Mouse (Mus musculus): ENCODE measurements around the gene Rbms3.

Gene Rbms3

DNA sequence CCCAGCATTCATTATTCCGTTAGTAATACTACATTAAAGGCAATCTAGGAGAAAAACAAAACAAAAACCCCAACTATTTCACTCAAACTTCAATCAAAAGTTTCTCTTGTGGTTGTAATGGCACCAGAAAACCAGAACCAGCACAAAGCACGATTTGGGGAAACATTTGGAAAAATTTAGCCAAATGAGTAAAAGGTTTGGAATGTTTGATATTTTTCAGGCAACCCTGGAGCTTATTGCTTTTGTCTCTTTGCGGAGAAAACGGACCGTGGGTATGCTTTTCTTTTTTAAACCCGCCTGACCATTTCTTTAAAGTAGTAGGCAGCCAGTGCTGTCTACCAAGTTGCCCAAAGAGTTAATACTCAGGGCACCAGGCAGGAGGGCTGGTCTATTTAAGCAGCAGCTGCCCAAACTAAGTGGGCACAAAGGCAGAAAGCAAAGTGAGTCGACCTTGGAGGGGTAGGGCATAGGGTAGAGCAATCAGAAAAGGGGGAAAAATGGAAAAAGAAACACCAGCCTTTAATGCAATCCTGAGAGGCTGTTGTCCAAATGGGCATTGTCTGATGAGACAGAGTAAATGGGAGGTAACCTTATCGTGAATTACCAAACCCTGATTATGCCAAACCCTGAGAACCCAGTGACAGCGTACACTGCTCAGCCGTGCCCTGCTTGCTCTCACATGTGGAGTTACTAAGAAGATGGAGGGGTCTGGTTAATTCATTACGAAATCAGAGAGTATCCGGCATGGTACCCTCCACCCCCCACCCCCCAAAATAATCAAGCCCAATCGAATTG is 379.5 kb downstream of the Rbms3 start:
- no peak for DNase-seq

DNA sequence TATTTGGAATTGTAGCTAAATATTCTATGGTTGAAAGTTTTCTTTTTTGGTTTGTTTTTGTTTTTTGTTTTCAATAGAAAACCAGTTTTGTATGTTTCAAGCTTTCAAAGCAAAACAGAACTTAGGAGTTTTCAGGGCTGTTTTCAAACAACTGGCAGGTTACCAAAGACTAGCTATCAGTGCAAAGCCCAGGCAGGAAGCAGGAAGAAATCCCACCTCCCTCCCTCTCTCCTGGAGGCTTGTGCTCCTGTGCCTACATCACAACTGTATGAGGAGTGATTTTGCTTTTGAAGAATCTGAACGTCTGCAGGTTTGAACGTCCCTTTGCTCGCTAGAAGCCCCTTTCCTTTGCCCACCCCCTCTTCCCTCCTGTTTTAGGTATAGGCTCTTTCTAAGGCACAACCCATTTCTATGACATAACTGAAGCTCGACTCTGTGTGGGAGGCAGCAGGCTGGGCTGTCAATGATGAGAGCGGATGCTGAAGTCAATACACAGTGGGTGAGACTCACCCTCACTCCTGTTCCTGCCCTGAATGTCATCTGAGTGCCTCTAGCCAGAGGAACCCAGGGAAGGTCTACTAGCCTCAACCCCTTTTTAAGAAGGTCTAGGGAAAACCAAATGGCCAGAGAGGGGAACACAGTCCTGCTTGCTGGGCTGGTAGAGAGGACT is 382.3 kb downstream of the Rbms3 start:
- peak in 1 of 2 experiments; percentile 30 for DNase-seq

DNA sequence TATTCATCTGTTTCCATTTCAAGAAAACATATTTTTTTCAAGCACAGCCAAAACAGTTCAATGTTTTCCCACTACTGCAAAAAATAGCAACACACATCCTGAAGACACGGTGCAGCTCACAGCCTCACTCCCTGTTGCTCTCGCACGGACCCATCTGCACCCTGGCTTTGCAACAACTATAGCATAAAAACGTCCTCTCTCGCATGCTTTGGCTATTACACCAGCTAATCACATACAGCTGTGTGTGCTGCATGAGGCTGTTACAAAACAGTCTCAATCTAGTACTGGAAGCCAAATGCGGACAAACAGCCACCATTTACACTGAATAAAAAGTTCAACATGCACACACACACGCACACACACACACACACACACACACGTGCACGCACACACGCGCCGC is 383.5 kb downstream of the Rbms3 start:
- DNase-seq = no peak

DNA sequence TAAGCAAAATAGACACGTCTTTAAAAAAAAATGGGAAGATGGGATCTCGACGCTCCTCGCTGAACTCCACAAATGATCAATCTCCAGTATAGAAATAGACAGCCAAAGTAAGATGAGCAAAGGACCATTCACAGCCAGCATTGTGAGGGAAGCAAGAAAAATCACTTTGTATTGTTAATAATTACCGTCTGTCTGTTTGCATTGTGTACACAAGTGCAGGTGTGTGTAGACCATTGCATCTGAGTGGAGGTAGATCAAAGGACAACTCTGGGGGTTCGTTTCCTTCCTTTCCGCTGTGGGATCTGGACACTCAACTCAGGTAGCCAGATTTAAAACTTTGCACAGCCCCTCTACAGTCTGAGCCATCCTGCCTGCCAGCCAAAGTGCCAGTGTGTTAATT is 386.3 kb downstream of the Rbms3 start:
- DNase-seq = no peak

DNA sequence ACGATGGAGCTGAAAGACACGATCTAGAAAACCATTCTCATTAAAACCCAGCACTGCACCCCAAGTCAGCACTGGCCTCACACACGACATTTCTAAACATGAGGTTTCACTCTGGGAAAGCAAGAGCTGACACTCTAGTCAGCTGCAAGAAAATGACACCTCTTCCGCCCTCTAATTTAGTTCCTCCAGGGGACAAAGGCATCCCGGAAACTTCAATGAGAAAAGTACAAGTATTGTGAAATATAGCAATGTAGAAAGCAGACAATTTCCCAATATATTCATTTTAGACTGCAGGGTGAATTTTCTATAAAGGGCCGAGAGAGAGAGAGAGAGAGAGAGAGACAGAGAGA is 395.0 kb downstream of the Rbms3 start:
- DNase-seq = peak in 1 of 2 experiments; percentile 18

DNA sequence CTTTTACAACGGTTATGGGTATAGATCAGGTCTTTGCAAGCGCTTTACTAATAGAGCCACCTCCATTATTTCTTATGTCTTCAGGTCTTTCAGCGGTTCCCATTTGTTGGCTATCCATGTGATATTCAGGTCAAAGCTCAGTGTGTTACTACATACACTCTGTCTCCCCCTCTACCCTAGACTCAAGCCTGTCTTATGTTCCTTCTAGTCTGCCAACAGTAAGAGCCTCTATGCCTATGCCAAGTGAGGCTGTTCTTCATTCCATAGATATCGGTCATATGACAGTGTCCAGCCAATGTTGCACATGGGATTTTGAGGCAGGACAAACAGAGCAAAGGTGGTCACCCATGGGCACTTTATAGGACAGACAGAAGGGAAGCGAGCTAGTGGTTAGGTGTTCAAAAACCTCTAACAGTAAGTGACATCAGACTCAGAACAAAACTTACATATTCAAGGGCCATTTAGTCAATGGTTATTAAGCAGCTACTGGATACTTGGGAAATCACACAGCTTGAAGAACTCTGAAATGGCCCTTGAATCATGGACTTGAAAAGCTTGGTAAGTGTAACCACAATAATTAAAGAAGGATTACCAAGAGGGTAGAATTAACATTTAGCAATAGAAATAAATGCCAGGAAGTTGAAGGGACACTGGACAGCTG is 395.5 kb downstream of the Rbms3 start:
- no peak for DNase-seq

DNA sequence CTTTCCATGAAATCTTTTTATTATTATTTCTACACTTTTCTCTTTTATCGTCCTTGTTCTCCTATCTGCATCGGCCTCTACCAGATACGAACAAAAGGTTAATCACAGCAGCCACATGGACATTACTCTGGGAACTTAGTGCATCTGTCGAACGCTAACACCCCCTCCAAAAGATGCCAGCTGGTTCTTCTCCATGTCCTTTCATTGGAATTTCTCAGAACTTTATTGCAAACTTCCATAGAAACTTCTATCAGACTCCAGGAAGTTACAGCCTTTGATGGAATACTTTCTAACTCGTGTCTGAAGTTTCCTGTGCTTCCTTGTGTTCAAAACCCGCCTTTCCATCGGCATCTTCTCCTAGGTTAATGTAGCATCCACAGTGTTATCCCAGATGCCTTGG is 407.0 kb downstream of the Rbms3 start:
- no peak for DNase-seq

DNA sequence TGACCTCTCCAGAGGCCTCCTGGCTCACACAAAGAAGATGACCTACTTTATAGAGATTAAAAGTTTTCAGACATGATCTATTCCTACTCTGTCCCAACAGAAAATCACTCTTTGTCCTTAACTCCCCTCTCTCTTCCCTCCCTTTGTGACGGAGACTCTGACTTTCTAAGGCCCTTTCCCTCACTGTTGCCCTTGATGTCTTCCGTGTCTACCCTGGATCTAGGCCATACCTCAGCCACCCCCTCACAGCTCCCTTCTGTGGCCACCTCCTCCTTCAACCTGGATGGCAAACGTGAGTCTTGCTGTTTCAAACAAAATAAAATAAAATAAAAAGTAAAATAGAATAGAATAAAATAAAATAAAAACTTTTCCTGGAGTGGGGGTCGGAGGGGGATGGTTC is 408.2 kb downstream of the Rbms3 start:
- DNase-seq = no peak

DNA sequence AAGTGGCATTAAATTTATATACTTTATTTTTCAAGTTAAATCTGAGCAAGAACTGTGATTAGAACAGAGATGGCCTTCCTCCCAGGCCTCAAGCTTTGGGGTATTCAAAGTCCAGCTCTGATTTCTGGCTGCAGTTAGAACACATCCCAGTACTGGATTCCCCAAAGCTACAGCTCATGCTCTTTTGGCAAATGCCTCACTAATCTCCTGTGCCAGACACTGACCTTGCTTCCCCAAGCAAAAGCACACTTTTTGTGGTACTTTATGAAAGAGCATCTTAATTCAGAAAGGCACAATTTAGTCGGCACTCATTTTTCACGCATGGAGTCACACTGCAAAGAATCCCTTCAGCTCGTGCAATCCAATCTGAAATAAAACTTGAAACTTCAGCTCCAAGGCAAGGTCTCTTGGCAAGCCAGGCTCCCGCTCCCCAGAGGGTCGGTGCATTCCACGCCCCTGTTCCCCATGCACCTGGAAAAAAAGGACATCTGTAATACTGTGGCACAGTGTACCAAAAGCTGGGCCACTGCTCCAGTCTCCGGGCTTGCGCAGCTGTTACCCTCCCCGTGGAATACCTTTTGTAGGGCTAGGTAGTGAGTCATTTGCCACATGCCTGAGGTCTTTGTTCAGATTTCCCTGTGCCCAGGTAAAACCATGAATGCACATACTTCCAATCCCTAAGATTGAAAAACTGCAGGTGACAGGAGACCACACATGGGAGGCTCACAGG is 413.5 kb downstream of the Rbms3 start:
- no peak for DNase-seq

DNA sequence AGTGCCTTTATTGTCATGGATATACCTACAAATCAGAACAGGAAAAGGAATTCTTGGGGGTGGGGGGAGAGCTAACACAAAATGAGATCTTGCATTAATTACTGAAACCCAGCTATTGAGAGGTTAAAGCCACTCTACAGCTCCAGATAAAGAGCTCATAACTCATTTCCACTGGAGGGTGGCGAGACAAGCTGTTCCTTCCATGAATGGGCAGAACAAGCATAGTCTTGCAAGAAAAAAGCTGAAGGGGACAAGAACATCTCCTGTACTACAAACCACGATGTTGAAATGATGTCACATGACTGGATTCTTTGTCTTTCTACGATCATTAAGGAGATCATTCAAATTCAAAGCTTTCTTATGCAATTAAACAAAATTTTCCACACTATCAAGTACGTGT is 417.7 kb downstream of the Rbms3 start:
- DNase-seq = no peak

DNA sequence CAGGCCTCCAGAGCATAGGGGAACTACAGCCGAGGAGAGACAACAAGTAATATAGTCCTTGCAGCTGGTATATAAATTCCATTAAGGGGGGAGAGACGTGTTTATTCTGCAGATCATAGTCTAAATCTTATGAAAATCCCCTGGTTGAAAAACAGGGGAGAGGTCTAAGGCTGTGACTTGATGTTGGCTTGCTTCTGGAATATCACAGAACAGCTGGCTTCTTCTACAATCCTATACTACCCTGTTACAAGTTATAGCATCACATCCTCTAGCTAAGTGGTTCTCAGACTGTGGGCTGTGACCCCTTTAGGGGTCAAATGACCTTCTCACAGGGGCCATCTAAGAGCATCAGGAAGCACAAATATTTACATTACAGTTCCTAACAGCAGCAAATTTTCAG is 419.4 kb downstream of the Rbms3 start:
- DNase-seq = no peak

DNA sequence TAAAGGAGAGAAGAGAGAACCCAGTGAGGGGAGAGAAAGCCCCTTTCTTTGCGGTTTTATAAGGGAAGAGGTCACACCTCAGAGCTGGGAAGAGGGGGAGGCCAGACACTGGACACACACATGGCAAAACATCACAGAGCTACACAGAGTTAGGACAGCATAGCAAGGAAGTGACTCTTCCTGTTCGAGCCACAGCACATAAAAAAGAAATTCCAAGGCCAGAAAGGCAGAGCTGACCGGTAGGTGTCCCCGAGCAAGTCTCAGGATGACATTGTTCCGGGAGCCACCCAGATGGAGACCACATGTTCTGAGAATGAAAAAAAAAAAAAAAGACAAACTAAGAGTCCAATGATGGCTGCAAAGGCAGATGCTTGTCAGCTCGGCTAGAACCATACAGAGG is 424.3 kb downstream of the Rbms3 start:
- DNase-seq = peak in 1 of 2 experiments; percentile 19

DNA sequence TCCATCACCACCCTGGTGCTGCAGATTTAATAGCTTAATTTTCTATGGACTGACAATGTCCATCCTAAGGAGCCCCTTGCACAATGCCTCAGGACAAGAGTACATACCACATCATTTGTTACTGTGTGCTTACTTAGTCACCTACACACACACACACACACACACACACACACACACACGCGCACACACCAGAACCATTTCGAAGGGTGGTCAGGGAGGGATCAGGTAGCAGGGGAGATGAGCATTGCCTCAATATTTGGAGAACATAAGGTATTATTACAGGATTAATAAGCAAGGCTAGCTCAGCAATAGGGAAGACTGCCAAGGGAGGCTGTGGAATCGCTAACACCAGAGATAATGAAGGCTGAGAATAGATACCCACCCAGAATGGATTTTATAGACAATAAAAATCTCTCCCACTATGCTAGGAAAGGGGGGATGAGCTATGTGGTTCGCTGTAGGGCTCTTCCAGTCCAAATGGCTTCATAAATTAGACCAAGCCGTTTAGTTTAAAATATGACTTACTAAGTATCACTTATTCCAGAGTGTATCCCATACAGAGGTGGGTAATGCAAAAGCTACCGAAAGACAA is 429.6 kb downstream of the Rbms3 start:
- no peak for DNase-seq

DNA sequence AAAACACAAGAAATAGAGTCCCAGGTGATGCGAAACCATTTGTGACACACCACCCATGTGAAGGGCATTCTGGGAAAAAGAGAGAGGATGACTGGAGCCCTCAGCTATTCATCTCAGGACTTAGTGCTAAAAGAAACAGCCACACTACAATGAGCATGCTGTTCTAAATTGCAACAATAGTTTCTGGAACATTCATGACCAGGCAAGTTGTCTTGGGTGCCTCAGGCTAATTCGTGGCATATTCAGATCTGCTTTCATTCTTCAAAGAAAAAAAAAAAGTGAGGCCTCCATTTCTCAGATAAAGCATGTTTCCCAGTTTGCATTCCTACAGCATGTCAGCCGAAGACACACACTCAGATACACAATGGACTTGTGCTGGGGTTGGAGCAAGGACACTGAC is 432.2 kb downstream of the Rbms3 start:
- DNase-seq = no peak

DNA sequence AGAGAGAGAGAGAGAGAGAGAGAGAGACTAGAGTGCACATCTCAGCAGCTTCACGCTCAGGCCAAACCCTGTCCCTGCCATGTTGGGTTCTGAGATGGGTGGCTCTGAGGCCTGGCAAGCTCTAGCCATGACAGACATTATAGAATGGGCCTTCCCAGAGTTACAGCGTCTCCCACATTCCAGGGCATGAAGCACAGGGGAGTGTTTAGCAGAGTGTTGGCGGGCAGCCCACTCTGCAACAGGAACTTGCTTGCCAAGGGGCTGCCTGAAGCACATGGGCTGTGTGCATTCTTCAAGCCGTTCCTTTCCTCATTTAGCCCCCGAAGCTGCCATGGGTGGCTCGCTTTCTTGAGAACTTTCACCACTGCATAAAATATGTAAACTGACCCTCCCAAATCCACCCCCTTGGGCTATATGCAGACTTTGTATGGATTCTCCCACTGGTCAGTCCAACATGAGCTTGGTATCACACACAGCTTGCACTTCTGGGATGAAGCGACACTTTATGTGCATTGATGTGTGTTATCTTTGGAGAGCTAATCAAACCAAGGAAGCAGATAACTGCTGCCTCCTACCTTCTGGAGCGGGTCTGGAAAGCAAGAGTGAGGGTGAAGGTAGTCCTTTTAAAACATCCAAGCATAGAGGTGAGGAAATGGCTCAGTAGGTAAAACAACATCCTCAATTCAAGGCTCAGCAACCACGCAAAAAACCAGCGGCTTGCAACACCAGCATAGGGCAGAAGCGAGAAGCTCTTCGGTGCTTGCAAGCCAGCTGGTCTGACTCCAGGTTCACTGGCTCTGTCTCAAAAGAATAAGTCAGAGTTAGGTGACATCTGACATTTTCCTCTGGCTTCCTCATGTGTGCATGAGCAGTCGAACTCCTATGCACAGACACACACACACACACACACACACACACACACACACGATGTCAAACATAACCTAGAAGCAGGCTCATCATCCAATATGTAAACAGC is 436.9 kb downstream of the Rbms3 start:
- peak; percentile 80 to 93 for DNase-seq

DNA sequence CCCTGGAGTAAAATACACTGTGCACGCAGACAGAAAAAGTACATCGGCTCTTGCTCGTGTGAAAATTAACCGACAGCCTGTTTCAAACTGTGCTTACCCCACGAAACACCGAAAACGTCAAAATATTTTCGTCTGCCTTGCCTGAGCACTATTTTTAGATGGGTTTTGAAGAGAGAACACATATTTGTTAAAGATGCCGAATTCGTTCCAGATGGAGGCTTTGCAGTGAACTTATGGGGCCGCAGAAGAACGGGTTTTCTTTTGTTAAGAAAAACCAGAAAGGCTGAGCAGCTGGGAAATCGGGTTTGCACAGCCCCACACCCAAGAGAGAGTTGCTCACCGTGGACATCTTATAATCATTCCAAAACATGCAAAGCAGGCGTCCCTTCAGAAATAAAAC is 437.6 kb downstream of the Rbms3 start:
- no peak for DNase-seq

DNA sequence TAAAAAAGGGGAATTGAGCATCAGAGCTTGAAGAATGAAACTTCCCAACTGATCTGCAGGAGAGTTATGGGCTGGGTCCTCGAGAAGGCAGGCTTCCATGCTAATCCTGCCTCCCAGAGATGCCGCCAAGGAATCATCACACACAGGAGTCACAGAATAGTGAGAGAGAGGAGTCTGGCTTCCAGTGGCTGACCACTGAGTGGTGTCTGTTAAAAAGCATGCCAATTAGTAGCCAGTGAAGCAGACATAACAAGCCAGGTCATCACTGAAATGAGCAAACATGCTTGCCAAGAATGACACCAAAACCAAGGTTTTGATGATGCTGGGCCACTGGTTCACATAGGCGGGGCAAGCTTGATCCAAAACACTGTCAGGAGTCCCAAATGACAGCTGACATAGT is 441.3 kb downstream of the Rbms3 start:
- peak; percentile 21 to 29 for DNase-seq

DNA sequence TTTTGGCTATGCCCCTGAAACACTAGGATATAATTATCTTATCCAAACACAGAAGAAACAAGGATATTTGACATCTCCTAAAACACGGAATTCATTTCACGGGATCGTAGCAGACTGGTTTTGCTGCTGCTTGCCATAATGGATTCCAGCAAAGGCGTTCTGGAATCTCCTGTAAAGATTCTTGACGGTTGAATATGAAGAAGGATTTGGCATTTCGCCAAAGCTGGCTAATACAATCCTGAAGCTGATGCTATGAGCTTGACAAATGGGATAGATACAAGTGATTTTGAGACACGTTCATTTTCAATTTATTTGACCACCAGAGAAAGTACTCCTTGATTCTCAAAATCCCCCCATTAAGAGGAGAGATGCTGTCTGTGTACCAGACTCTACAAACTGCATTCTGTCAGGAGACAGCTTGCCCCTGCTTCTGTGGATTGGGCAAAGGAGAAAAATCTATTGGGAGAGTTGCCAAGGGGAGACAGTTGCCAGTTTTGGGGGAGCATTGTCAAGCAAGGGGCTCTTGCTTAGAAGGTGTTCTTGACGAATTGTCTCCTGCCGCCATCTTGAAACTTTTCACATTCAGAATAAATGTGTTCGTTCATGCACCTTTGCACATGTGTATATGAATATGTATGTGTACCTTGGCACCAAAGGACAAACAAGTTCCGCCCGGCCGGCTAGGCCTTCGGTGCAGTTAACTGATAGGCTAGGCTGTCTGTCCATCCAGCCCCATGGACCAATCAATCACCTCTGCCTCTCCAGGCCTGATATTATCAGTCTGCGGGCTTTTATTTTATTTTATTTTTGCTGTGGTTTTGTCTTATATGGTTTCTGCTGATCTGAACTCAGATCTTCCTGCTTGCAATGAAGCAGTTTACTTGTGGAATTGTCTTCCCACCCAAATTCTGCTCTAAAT is 442.3 kb downstream of the Rbms3 start:
- no peak for DNase-seq

DNA sequence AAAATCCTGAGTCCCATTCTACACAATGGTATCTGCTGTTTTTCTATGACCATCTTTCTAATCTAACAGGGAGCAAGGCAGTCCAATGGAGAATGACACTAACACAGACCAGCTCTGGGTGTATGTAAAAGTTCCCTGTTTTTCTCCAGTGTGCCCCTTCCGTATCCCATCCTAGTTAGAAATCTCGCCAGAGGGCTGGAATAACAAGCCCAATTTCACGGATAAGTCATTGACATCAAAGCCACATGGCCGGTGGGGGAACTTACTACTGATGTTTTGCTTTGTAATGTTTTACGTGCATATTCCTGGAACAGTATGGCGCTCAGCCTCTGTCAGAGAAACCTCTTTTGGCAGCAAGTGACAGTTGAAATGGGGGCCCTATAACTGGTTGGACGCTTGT is 449.1 kb downstream of the Rbms3 start:
- DNase-seq = no peak

DNA sequence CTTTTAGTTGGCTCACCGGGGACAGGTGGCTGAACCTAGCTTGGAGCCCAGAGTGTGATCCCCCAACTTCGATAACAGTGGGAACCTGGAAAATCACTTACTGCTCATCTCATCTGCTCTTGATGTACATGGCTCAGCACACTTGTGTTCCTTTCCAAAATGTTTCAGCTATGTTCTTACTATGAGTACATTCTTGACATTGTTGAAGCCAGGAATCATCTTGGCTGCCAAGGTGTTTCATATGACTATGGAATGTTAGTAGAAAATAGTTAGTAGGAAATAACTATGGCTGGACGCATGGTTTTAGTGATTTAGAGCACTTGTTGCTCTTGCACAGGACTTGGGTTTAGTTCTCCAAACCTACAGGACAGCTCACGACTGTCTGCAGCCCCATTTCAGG is 451.3 kb downstream of the Rbms3 start:
- DNase-seq = no peak

DNA sequence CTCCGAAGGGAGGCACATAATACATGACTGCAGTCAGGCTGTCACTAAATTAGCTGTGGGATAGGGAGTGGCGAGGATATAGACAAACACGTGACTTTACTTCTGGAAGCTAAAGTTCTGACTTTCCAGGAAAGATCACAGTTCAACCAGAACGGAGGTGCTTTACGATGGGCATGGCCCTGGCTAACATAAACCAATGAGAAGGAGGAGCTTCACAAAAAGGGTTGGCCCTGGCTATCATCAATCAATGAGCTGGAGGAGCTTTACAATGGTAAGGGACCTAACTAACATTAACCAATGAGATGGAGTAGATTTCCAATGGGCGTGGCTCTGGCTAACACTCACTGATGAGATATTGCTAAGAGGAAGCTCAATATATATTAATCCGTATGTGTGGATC is 457.2 kb downstream of the Rbms3 start:
- no peak for DNase-seq
